Mouse (Mus musculus): ENCODE measurements around the gene Esrrg.

Esrrg gene

GRCm38 (mm10) chr1:187710434-187710948 is 101.9 kb downstream of the Esrrg start:
- DNase-seq: no peak

DNA sequence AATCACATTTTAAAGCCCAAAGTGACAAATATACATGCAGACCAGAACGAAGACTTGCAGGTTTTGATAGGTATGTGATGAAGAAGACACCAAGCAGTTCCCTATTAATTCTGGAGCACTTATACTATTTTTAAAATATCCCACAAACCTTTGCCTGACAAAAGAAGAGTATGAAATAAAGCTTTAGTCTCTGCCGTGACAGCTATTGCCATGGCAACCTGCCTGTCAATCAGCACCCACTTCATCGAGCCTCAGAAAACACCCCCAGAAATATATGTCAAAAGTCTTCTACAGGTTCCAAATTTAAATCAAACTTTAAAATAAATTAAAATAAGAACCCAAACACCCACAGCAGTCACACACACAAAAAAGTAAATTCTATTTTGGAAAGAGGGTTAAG is 112.4 kb downstream of the Esrrg start:
- no peak for DNase-seq

- no peak for DNase-seq
Observed at GRCm38 (mm10) chr1:187722016-187722415, 113.4 kb downstream of the Esrrg start.

GRCm38 (mm10) chr1:187724651-187725050 is 116.1 kb downstream of the Esrrg start:
- no peak for DNase-seq

DNA sequence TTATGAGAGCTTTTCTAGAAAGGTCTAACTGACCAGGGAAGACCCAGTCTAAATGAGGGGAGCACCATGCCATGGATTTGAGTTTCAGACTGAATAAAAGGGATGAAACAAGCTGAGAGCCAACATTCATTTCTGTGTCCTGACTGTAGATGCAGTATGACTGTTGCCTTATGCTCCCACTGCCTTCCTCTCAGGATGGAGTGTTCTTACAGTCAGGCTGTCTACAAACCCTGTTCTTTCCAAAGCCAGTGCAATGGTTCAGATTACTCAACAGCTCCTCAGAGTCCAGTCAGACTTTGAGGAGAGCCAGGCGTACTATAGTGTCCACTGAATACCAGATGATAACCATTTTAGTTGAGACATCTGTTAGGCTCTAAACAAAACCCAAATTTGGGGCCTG is 116.8 kb downstream of the Esrrg start:
- no peak for DNase-seq

GRCm38 (mm10) chr1:187731171-187731570 is 122.6 kb downstream of the Esrrg start:
- no peak for DNase-seq

GRCm38 (mm10) chr1:187736507-187736906 is 127.9 kb downstream of the Esrrg start:
- DNase-seq: no peak

GRCm38 (mm10) chr1:187737296-187737695 is 128.7 kb downstream of the Esrrg start:
- DNase-seq: no peak

DNA sequence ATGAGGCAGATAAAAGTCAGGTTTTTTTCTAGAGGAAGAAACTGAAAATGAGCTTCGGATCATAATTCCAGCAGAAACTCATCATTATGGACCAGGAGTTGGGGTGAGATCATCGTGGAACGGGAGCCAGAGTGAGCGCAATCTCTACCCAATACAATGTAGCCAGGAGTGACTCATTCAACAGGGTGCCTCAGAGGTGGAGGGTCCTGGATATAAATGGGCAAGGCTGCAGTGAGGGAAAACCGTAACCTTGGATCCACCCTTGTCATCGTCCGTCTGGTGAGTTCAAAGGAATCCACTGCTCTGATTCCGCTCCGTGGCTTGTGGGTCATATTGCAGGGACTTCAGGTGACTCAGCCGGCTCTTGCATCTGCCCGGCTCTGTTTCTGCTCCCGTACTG is 131.9 kb downstream of the Esrrg start:
- no peak for DNase-seq

- no peak for DNase-seq
Observed at GRCm38 (mm10) chr1:187741306-187741705, 132.7 kb downstream of the Esrrg start.

DNA sequence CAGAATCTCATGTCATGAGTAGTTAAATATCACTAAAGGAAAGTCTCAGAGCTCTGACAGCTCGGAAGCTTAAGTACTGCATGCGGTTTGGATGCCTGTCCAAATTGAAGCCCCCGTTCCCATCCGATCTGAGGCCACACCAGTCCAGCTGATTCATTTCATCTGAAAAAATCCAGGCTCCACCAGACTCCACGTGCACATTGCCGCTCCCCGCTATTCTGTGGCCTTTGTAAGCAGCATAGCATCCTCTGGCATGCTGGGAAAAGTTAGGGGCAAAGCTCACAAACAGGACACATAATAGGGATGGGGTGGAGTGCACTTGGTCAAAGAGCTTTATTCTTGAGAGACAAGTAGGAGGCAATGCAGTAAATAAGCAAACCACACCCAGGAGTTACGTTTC is 133.5 kb downstream of the Esrrg start:
- no peak for DNase-seq

DNA sequence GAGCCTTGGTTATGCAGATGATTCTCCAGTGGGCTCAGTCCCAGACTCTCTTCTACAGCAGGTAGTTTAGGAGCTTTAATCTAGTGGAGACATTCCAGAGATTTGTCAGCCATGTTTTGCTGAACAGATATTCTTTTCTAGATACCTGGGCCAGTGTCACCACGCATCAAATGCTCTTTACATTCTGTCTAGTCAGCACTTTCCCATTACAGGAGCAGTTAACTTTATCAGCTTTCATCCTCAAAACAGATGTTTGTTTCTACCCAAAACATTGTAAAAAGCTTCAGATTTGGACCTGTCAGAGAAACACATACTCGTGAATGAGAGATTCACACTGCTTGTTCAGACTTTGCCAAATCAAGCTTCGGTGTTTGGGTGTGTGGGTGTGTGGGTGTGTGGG is 140.7 kb downstream of the Esrrg start:
- DNase-seq: no peak

DNA sequence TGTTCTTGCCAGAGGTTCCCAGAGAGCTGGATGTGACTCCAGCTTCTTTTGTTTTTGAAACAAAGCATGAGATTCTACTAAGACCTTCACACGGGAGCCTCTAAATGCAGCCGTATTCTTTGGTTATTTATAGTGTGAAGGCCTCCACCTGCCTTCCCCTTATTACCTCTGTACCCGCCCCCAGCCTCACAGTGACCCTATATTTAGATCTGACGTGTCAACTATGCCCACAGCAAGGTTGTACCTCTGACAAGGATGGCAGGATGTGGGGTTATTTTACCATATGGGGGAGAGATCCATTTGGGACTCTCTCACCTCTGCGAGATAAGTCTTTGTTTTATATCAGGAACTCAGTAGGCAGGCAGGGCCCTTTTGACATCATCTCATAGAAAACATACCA is 141.3 kb downstream of the Esrrg start:
- no peak for DNase-seq

- no peak for DNase-seq
Observed at GRCm38 (mm10) chr1:187755528-187755927, 146.9 kb downstream of the Esrrg start.

- DNase-seq: no peak
Observed at GRCm38 (mm10) chr1:187757981-187758380, 149.4 kb downstream of the Esrrg start.

DNA sequence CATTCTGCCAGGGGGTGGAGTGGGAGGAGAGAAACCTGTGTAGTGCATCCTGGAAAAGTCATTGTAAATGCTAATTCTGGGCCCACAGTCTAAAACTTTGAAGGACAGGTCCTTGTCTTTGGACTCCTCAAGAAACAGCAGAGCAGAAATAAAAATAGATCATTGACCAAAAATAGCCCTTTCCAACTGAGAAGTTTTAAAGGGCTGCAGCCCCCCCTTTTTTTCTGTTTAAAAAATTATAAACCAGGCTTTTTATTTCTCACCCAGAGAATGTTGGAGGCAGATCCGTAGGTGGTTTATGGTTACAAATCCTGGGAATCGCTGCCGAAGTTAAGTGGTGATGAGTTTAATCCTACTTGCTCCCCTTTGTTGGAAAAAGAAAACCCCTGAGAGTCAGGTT is 150.0 kb downstream of the Esrrg start:
- DNase-seq: no peak

DNA sequence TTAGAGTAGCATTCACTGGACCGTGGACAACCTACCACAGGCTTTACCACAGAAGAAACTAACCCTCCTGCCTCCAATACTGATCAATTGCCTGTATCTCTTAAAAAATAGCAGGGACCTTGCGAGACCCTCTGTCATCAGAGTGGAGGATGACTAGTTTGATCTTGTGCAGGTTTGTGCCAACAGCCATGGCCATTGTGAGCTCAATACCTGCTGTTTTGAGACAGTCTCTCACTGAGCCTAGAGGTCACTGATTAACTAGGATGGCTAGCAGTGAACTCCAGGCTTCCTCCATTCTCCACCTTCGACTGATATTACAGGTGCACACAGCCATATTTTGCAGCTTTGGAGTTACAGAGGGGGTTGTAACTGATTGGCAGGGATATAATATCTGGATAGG is 150.9 kb downstream of the Esrrg start:
- no peak for DNase-seq

- no peak for DNase-seq
Observed at GRCm38 (mm10) chr1:187762641-187763450, 154.3 kb downstream of the Esrrg start.

DNA sequence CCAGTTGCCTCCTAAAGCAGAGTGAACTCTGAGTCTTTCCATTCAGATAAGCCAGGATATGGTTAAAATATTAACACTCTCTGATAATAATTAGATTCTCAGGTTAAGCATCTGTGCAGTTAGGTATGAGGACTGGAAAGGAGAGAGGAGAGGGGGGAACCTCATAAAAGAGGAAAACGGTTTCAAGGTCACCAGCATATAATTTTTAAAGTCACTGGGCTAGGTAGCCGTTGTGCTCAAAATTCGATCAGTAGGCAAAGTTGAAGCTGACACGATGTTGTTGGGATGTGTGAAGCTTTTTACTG is 154.8 kb downstream of the Esrrg start:
- DNase-seq: no peak

GRCm38 (mm10) chr1:187763821-187764220 is 155.2 kb downstream of the Esrrg start:
- DNase-seq: no peak

- no peak for DNase-seq
Observed at GRCm38 (mm10) chr1:187765577-187765976, 157.0 kb downstream of the Esrrg start.

- no peak for DNase-seq
Observed at GRCm38 (mm10) chr1:187767355-187767754, 158.8 kb downstream of the Esrrg start.

DNA sequence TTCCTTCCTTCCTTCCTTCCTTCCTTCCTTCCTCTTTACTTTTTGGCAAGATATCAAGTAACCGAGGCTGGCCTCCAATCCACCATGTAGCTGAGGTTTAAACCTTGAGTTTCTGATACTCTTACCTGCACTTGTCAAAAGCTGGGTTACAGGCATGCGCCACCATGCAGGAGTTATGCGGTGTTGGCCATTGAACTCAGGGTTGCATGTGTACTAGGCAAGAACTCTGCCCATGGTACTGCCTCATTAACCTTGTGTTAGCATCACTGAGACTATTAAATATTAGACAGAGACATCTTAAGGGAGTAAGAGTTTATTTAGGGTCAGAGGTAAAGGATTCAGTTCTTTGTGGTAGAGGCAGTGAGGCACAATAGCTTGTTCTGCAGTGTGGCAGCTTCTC is 161.6 kb downstream of the Esrrg start:
- no peak for DNase-seq

DNA sequence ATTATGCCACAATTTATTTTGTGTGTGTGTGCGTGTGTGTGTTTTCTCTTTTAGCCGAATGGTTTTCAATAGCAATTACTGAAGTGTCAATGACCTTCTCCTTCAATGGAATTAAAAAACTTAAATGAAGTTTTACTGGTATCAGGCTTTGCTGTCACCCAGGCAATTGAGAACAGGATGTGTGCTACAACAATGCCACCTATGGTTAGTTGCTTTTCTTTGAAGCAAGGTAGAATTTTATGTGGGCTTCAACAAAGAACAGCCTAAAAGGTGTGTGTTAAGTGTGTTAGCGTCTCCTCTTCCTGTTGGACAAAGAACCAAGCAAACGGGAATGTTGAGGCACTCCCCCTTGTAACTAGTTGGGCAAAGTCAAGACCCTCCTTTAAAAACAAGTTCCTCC is 162.5 kb downstream of the Esrrg start:
- DNase-seq: no peak

- no peak for DNase-seq
Observed at GRCm38 (mm10) chr1:187779589-187780178, 171.1 kb downstream of the Esrrg start.
